Mouse (Mus musculus) testis, adult 2 months (tissue): ENCODE measurements around the gene Zfhx3. TPM values are rescaled to one million over a fixed set of nuclear protein-coding genes. Genes with fewer than 3 reads are reported as not detected.

Experiments
- H3K27ac ChIP-seq: fragments of 200-500 bp; 2 replicates; pipeline ENCODE4 v1.5.1; 2012; ENCODE audit warnings: low read depth, low read length; ENCODE audit not compliant: control insufficient read depth, insufficient read depth
- H3K27me3 ChIP-seq: fragments of 200-500 bp; 2 replicates; pipeline ENCODE4 v1.6.1; 2012; ENCODE audit warnings: mild to moderate bottlenecking, low read length, moderate library complexity; ENCODE audit not compliant: control insufficient read depth, insufficient read depth
- H3K36me3 ChIP-seq: fragments of 200-500 bp; 2 replicates; pipeline ENCODE4 v1.6.1; 2012; ENCODE audit warnings: mild to moderate bottlenecking, low read length; ENCODE audit not compliant: control insufficient read depth, insufficient read depth
- H3K4me1 ChIP-seq: fragments of 200-500 bp; 2 replicates; pipeline ENCODE4 v1.6.1; 2012; ENCODE audit warnings: low read length; ENCODE audit not compliant: control insufficient read depth, insufficient read depth
- H3K4me3 ChIP-seq: fragments of 200-500 bp; 2 replicates; pipeline ENCODE4 v1.5.1; 2012; ENCODE audit warnings: low read depth, mild to moderate bottlenecking, low read length, moderate library complexity, mixed read lengths; ENCODE audit not compliant: control insufficient read depth
- CTCF ChIP-seq: fragments of 200-500 bp; IDR thresholded peaks from 2 replicates; pipeline ENCODE4 v1.5.1; 2012; ENCODE audit warnings: low read depth, mild to moderate bottlenecking, inconsistent platforms, low read length, moderate library complexity; ENCODE audit not compliant: control insufficient read depth, insufficient read depth, insufficient replicate concordance
- POLR2A ChIP-seq: fragments of 200-500 bp; IDR thresholded peaks from 2 replicates; pipeline ENCODE4 v1.6.1; 2012; ENCODE audit warnings: low read depth, mild to moderate bottlenecking, inconsistent platforms, low read length, moderate library complexity; ENCODE audit not compliant: control insufficient read depth
- polyA plus RNA-seq: library from polyadenylated mRNA; depleted of rRNA; stranded (reverse); fragments of >200 nt; gene quantifications from 2 replicates; pipeline ENCODE4 v1.2.3, GENCODE M21; 2012

Zfhx3 gene
- polyA plus RNA-seq, 1 experiment, result 11.9 TPM

DNA sequence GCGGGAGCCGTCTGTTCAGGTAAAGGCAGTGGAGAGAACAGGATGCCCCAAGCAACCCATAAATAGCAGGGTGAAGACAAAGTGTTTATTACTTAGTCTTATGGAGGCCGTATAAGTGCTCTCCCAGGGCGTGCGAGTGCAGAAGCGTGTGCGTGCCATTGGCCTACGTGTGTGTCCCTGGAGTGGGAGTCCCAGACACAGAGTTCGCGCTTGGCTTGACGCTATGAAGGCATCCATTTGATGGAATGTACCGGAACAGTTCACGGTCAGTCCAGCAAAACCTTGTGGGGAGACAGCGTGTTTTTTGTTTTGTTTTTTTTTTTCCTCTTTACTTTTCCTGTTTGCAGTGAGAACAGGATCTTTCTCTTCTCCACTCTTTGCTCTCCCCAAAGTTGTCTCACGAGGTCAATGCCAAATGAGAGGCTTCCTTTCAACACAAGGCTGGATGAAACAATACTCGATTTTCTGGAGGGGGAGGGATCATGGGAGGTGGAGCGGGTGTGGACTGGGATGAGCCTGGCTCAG, 732.6 kb downstream of the Zfhx3 start:
- no peaks in the 10 kb centered on the region for H3K36me3 ChIP-seq
- H3K27me3 ChIP-seq, result no peaks in the 10 kb centered on the region
- TF ChIP-seq CTCF (no peak), POLR2A (no peak)
- no peak overlapping the region for H3K27ac ChIP-seq
- H3K4me1 ChIP-seq, result no peaks in the 10 kb centered on the region
- no peak overlapping the region for H3K4me3 ChIP-seq

DNA sequence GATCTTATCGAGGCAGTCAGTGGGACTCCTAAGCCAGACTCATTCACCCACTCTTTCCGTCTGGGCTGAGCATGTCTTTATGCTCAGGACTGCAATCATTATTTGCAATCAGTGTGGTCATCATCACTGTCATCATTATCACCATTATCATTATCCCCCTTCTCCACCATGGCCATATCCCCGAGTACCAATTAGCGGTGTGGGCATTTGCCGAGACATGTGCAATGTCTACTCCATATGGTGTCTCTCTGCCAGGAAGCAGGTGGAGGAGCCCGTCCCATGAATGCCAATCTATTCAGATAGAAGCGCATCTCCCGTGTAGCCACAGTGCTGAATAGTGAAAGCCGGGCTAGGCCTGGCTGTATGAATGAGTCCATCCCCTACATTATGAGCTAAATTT, 747.2 kb downstream of the Zfhx3 start:
- H3K27me3 ChIP-seq, result no peaks in the 10 kb centered on the region
- H3K36me3 ChIP-seq, result no peaks in the 10 kb centered on the region
- no peak for TF ChIP-seq POLR2A
- no peak for TF ChIP-seq CTCF

DNA sequence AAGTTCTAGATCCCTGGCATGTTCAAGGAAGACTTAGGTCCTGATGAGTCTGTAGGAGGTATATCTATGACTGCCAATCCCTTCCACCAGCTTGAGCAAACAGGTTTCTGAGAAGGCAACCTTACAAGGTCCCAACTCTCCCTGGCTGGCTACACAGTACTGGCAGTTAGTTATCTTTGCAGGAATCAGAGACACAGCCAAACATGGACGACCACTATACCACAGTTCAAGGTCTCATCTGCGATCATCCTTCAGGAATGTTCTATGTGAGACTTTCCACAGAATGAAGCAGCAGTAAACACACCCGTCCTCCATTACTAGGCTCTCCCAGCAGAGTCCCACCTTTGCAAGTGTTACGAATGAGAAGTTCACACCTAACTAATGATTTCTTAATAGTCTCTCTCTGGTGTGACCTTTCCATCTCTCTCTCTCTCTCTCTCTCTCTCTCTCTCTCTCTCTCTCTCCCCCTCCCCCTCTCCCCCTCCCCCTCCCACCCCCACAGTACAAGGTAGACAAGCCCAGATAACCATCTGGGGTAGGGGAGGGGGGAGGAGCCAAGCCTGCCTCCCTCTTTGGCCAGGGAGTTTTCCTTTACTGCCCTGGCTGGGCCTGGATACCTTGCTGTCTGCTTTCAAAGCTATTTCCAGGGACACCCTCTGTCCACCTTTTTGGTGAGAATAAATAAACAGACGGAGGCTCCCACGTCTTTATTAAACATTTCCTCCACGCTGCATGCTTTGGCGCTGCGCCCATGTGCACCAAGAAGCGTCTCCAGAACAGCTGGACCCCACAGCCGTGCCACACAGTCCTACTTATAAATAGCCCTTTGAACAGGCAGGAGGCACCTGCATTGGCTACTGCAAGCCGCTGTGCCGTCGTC, 748.4 kb downstream of the Zfhx3 start:
- peaks cover 12% of the 10 kb centered on the region for H3K4me1 ChIP-seq
- no peak overlapping the region for H3K27ac ChIP-seq
- no peak overlapping the region for H3K4me3 ChIP-seq
- no peak for TF ChIP-seq POLR2A
- TF ChIP-seq CTCF, result no peak
- H3K27me3 ChIP-seq, result no peaks in the 10 kb centered on the region
- H3K36me3 ChIP-seq, result no peaks in the 10 kb centered on the region

More for the DNA sequence above, 747.2 kb downstream of the Zfhx3 start:
- Histone ChIP-seq H3K4me3 (no peak overlapping the region), H3K4me1 (peaks cover 10% of the 10 kb centered on the region), H3K27ac (no peak overlapping the region)

DNA sequence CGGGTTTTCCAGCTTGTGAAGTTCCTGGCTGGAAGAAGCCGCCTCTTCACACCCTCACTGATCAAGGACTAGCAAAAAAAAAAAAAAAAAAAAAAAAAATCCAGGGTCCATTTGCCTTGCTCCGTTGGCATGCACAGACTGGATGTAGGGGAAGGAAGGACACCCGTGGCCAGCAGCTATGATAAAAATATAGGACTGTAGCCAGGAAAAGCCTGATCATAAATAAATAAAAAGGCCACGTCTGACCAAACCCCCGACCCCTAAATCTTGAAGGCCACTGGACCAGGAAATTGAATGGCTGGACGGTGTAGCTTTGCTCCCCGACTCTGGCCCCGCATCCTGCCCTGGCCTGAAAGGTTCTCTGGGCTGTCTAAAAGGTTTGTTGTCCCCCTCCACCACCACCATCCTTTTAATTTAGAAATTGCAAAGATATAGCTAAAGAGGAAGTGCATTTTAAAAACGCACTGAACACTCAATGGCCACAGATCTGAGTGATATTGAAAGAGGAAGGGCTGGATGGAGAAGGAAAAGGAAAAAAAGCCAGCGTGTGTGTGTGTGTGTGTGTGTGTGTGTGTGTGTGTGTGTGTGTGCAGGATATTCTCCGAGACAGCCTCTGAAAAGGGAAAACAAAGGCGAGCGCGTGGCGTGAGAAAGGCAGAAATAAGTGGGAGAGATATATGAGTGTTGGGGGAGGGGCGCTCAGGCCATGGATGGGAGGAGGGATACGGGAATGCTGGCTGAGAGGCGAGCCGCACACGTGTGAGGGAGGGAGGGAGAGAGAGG, 749.2 kb downstream of the Zfhx3 start:
- Histone ChIP-seq H3K4me1 (peaks cover 12% of the 10 kb centered on the region), H3K27ac (no peak overlapping the region), H3K36me3 (no peaks in the 10 kb centered on the region), H3K4me3 (no peak overlapping the region), H3K27me3 (no peaks in the 10 kb centered on the region)
- TF ChIP-seq CTCF (no peak), POLR2A (no peak)

DNA sequence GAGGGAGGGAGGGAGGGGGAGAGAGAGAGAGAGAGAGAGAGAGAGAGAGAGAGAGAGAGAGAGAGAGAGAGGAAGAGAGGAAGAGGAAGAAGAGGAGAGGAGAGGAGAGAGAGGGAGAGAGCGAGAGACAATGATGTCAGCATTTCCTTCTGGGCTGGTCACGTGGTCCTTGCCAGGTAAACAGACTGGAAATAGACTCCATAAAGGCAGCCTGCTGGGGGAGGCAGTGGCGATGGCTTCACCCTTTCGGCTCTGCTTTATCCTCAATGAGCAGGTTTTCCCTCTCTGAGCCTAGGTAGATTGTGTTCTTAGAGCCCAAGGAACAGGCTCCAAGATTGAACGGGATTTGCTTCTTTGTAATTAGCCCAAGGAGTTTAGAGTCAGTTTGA, 749.8 kb downstream of the Zfhx3 start:
- Histone ChIP-seq H3K36me3 (no peaks in the 10 kb centered on the region), H3K27me3 (no peaks in the 10 kb centered on the region), H3K27ac (no peak overlapping the region), H3K4me3 (no peak overlapping the region), H3K4me1 (peaks cover 12% of the 10 kb centered on the region)
- no peak for TF ChIP-seq POLR2A
- TF ChIP-seq CTCF, result no peak

DNA sequence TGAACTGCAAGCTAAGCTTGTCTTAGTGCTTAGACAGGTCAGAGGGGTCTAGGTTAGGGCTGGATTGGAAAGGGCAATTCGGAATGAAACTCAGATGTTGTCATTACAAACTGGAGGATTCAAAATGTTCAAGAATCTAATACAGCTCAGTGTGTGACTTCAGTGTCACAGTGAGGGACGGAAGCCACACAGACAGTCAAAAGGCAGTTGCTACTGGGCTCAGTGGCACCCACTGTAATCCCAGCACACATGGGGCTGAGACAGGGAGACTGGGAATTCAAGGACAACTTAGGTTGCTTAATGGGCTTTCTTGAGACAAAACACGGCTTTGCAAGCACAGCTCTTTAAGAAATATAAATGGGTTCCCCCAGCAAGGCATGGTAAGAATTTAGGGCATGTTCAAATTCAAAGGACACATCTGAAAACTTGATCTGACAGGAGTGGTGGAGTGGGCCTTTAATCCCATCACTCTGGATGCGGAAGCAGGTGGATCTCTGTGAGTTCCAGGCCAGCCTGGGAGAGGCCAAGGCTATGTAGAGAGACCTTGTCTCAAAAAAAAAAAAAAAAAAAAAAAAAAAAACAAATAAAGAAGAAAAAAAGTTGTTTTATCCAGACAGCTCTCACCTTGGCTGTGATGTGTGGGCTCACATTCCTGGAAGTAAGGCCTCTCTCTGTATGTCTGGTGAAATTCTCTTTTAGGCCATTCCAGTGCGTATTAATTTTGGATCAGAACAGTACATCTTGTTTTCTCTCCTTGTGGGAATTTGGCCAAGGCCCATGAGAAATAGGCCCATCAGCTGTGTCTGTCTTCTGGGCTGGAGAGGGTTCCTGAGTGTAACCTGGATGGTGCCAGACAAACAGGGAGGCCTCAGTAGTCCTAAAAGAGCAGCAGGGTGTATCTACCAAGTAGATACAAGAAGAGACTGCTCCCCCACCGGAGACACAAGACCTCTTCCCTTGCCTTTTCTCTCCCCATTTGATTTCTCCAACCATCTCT, 750.5 kb downstream of the Zfhx3 start:
- H3K27me3 ChIP-seq, result no peaks in the 10 kb centered on the region
- H3K27ac ChIP-seq, result no peak overlapping the region
- peaks cover 16% of the 10 kb centered on the region for H3K4me1 ChIP-seq
- H3K4me3 ChIP-seq, result no peak overlapping the region
- no peaks in the 10 kb centered on the region for H3K36me3 ChIP-seq
- TF ChIP-seq POLR2A (no peak), CTCF (no peak)
